Mouse (Mus musculus) heart, postnatal 0 days (tissue): ENCODE results near the gene Cdpf1.

ENCODE experiments used
- CTCF ChIP-seq: IDR thresholded peaks from 2 replicates; pipeline ENCODE4 v1.5.1; 2016; ENCODE audit warnings: antibody characterized with exemption, control low read depth, low read depth
- EP300 ChIP-seq: IDR thresholded peaks from 2 replicates; pipeline ENCODE4 v1.6.1; 2016; ENCODE audit warnings: antibody characterized with exemption, low read depth

GRCm38 (mm10) chr15:85859490-85860031 lies 48.1 kb upstream of the Cdpf1 start, which contains the start of gene Gtse1:
- no peak for TF ChIP-seq CTCF
- no peak for TF ChIP-seq EP300
